8 mouse cellular contexts compared by ENCODE assay signal in the genomic region with DNA sequence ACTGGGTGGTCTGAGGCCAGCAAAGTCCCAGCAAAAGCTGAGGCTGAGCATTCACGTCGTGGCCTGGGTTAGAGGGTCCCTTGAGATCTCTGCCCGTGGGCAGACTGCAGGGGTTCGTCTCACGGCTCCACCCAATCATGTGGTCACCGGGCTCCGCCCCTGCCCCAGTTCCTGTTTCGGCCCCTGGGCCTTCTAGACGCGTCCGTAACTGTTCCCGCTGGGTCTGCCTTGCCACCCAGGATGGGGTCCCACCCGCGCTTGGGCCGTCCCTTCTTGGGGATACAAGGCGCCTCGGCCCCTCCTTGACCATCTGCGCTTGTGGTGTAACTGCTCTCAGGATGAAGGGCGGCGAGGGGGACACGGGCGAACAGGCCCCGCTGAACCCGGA. TPM values are rescaled to one million over a fixed set of nuclear protein-coding genes. Genes with fewer than 3 reads are reported as not detected.
DNase-seq lines count a peak whose midpoint lies in the region; ATAC-seq and TF ChIP-seq lines count a peak whose summit lies in the region.

Gene Orai3 (plus strand): TSS at position 165 of the 388 bp plus-strand sequence.

- no peaks in the 10 kb centered on the region for H3K9me3 ChIP-seq in hindbrain, postnatal 0 days (ENCODE audit: low read length)

- H3K27me3 ChIP-seq in hindbrain, postnatal 0 days (ENCODE audit: insufficient read depth, low read length): no peaks in the 10 kb centered on the region

- peaks cover 26% of the 10 kb centered on the region; the same call in 1 of the 2 replicates for H3K36me3 ChIP-seq in hindbrain, postnatal 0 days (ENCODE audit: insufficient read depth, low read length)

- peak; percentile 92 for TF ChIP-seq POLR2A in cortical plate, adult 2 months (IDR thresholded peaks at IDR 0.05; ENCODE audit: extremely low read depth, insufficient read depth, low read length)

- H3K4me3 ChIP-seq in cortical plate, adult 2 months (ENCODE audit: insufficient read depth, low read length): peak within 1 kb of the TSS; percentile 46
- H3K4me3 ChIP-seq in hindbrain, postnatal 0 days (ENCODE audit: low read length): peak within 1 kb of the TSS; percentile 43

- DNase-seq in ZHBTc4 (ENCODE audit: low read depth, low spot score): peak; percentile 81
- peak; percentile 82 to 83 for DNase-seq in gastrocnemius, adult 8-10 months (ENCODE audit: low spot score in 2 of 2)
- peak; percentile 80 for DNase-seq in hindbrain, postnatal 0 days (ENCODE audit: low spot score)
- peak; percentile 81 to 94 for DNase-seq in left cerebral cortex, postnatal 10 days (ENCODE audit: extremely low spot score in 1 of 2, low spot score in 2 of 2)
- peak; percentile 86 for DNase-seq in right cerebral cortex, postnatal 25 days
- DNase-seq in yolk sac, embryonic 10.5 days (ENCODE audit: low spot score): peak; percentile 90

- peak within 1 kb of the TSS; percentile 89 for H3K27ac ChIP-seq in cortical plate, adult 2 months (ENCODE audit: insufficient read depth, low read length)
- peak within 1 kb of the TSS; percentile 83 for H3K27ac ChIP-seq in hindbrain, postnatal 0 days

- peak within 1 kb of the TSS; percentile 70 for H3K4me2 ChIP-seq in hindbrain, postnatal 0 days (ENCODE audit: low read depth, low read length)

- intact Hi-C loops in left cerebral cortex, postnatal 10 days (cut with DNase I): no loop called here

- peak within 1 kb of the TSS; percentile 61 for H3K9ac ChIP-seq in hindbrain, postnatal 0 days (replicated peaks; ENCODE audit: low read length)

- TF ChIP-seq CTCF in cortical plate, adult 2 months (IDR thresholded peaks at IDR 0.05; ENCODE audit: extremely low read depth, insufficient read depth, low read length): no peak
- no peak for TF ChIP-seq CTCF in hindbrain, postnatal 0 days (IDR thresholded peaks at IDR 0.05; ENCODE audit: low read depth)

- no peaks in the 10 kb centered on the region; the same call in 1 of the 2 replicates for H3K4me1 ChIP-seq in cortical plate, adult 2 months (ENCODE audit: control insufficient read depth, insufficient read depth, low read length)
- peaks cover 6% of the 10 kb centered on the region for H3K4me1 ChIP-seq in hindbrain, postnatal 0 days (ENCODE audit: insufficient read depth, low read length)

- ATAC-seq in hindbrain, postnatal 0 days: peak; percentile 36
- ATAC-seq in megakaryocyte progenitor cell, adult 5-6 weeks (replicated peaks; ENCODE audit: poor library complexity): peak; percentile 42

- under 1% methylated on average over 24 of the region's 24 CpGs for WGBS in hindbrain, postnatal 0 days

RNA-seq across cellular contexts. Expression of gene Orai3, which starts in this region (rescaled TPM):
- 24.6 and 25.0 TPM in 2 replicates for polyA plus RNA-seq in cortical plate, adult 2 months (2012; rRNA removed)
- 10 to 100 TPM; 12.2 to 13.6 (median 12.9) TPM for total RNA-seq in gastrocnemius, adult 8-10 months (2022)
- 20.0 and 35.8 TPM in 2 replicates for total RNA-seq in hindbrain, postnatal 0 days (2014; rRNA removed)
- polyA plus RNA-seq in hindbrain, postnatal 0 days (2015; fragmentation: Nextera tagmentation; extraction: Ambion mirVana): 10.8 and 11.3 TPM in 2 replicates
- total RNA-seq in left cerebral cortex, postnatal 10 days (2021): 10 to 100 TPM; 17.4 to 19.6 TPM
- 26.7 and 32.1 TPM in 2 replicates for total RNA-seq in megakaryocyte progenitor cell, adult 5-6 weeks (2015)
- 28.2 and 30.2 TPM in 2 replicates for total RNA-seq in megakaryocyte progenitor cell, adult 5-6 weeks (2017)

Comparison
In these comparisons a context has a peak if more than half of its experiments do, and no peak if none do; other contexts are left out.
1. Peak in every context shown above with its lines: DNase-seq, ATAC-seq, H3K4me3 ChIP-seq and H3K27ac ChIP-seq.